Mouse (Mus musculus) mouse embryonic stem cell (cell line): ENCODE measurements around the gene Prkd2.

Experiments
- in situ Hi-C, 2 experiments: fragments of 300-500 bp; cut with MboI; formaldehyde crosslinking; loops; 1 replicate in 1 of 2; 3 replicates in 1 of 2; pipeline ENCODE4 v1.14.3; 2019 to 2020; ENCODE audit warnings: low sequenced_read_pairs in 2 of 2, low pct_unique_long_range_greater_than_20kb in 1 of 2, mixed read lengths in 1 of 2; ENCODE audit not compliant: unreplicated experiment in 1 of 2

Gene Prkd2

DNA sequence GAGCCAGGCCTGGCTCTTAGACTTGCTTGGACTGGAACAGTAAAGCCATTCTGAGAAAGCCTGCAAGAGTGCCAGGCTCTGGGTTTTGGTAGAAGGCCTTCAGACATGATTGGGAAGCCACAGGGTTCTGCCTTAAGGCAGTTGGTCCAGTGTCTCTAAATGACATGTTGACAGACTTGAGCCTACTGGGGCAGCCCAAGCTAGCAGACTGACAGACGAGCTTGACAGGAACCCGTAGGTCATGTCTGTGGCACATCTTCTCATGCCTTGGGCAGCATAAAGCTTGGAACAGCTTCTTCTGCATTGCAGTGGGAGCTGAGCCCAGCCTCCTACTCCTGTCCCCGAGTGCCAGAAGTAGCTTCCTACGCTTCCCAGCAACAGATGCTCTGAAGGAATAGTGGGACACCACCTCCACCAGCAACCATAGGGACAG is 21.0 kb upstream of the Prkd2 start:
- in situ Hi-C loops, result no loop called here

DNA sequence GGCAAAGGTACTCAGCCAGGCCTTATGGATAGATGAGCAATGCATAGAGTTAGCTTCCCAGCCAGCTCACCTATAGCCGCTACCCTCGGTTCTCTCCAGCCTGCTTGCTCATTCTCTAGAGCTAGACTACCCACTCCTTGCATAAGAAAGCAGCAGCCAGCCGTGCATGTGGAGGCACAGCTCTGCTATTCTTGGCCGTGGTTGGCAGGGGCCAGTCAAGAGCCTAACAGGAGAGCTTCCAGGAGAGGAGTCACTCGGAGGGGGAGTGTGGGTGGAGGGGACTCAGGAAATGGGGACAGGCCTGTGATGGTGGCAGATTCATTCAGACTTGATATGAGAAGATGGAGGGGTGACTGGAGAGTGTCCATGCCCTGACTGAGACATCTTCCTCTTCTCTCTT is 19.0 kb upstream of the Prkd2 start:
- in situ Hi-C loops, result no loop called here

DNA sequence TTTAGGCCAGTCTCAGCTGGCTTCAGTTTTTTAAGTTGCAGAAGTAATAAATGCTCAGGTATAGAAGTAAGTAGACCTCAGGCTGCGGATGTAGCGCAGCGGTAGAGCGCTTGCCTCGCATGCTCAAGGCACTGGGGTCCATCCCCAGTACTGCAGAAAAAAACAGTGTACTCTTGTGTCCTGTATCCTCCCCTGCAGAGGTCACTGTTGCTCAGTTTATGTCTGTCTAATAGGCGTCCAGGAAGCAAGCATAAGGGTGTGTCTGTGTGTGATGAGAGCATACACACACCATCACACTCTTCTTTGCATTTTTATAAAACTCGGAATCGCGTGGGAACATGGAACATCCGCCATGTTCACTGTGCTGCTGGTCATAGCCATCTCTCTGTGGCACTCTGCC is 16.9 kb upstream of the Prkd2 start:
- in situ Hi-C loops, result no loop called here

DNA sequence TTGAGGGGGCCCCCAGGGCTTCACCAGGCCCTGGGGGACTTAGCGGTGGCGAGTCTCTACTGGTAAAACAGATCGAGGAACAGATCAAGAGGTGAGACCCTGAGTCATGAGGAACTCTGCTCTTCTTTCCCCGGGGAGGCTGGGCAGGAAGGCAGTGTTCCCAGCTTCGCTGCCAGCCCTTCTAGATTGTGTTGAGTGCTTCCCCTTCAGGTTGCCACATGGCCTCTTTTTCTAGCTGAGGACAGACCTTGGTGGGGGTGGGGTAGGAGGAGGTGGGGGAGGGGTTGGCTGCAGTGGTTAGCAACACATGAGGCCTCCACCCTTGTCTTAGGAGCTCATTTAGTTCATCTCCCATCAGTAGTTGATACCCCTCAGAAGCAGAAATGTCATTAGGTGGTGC is 16.1 kb upstream of the Prkd2 start:
- in situ Hi-C loops, result no loop called here

DNA sequence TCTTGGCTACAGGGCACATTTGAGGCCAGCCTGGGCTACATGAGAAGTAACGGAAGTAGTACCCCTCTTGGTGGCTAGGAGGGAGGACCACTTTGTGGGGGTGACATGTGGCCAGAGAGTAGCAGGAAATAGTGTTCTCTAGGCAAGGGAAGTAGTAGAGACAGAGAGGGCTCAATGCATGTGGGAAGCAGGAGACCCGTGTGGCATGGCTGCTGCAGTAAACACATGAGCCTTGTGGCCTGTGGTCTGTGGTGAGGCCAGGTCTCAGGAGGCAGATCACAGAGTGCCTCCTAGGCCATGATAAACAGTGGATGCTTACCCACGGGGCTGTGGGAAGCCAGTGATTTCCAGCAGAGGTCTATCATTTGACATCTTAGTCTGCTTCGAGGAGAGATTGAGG is 15.4 kb upstream of the Prkd2 start:
- in situ Hi-C loops, result no loop called here

DNA sequence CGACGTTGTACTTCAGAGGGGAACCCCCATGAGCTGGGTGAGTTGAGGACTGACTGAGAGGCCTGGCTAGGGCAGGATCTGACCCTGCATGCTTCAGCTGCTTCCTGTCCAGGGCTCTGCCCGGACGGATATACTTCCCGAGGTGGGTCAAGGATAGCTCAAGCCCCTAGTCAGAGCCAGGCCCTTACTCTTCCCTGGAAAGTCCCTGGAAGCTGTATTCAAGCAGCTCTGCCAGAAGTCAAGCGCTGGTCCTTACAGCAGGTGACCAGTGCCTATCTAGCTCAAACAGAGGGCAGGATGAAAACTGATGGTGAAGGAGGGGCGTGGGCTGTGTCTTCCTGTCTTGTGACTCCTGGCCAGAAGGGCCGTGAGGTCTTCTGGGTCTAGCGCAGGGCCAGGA is 12.3 kb upstream of the Prkd2 start:
- in situ Hi-C loops, result no loop called here

DNA sequence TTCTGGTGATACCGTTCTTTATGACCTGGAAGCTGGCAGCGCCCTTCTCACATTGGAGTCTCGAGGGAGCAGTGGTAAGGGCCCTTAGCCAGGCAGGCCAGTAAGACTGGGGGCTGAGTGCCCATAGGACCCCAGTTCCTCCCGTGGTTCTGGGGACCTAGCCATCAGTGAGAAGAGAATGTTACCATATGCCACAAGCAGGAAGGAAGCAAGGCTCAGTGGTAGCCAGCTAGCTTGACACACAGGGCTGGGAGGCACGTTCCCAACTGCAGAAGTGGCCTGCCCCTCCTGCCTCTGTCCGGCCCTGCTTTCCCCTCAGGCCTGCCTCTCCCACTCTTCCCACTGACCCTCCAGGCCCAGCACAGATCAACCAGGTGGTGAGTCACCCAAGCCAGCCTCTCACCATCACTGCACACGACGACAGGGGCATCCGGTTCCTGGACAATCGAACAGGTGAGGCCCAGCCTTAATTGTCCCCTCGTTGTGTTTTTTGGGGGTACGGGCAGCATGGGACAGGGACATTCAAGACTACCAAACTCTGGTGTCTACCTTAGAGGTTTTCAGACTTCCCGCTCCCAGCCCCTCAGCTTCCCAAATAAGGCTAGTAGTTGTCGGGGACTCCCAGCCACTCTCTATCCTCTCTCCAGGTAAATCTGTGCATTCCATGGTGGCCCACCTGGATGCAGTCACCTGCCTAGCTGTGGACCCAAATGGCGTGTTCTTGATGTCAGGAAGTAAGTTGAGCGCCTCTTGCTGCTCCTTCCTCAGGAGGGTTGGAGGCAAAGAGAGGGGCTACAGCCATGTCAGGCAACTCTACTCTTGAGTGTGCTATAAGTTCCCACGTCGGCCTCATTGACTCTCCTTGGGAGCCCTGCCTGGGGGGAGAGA is 4.5 kb upstream of the Prkd2 start:
- in situ Hi-C loops, result no loop called here

DNA sequence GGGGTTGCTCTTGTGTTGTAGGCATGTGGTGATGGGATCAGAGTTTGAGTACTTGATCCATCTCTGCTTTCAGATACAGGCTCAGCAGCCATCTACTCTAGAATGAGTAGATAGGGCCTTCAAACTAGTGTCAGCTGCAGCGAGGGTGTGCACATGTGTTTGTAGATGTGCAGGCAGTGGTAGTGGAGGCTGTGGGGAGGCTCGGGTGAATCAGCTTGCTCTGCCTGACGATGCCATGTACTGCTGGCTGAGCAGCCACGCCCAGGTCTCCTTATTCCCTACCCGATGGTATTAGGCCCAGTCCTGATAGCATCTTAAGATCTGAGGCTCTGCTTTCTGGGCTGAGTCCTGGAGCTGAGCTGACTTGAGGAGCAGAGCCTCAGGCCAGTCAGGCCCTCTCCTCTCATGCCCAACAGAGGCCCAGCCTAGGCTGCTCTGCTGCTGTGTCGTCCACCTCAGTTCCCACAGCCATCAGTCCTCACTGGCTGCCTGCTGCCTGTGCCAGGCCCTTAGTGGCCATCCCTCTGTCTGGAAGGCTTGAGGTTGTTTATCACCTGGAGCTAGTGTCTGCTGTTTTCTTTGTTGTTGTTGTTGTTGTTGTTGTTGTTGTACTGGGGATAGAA is 3.8 kb upstream of the Prkd2 start:
- in situ Hi-C loops, result no loop called here

DNA sequence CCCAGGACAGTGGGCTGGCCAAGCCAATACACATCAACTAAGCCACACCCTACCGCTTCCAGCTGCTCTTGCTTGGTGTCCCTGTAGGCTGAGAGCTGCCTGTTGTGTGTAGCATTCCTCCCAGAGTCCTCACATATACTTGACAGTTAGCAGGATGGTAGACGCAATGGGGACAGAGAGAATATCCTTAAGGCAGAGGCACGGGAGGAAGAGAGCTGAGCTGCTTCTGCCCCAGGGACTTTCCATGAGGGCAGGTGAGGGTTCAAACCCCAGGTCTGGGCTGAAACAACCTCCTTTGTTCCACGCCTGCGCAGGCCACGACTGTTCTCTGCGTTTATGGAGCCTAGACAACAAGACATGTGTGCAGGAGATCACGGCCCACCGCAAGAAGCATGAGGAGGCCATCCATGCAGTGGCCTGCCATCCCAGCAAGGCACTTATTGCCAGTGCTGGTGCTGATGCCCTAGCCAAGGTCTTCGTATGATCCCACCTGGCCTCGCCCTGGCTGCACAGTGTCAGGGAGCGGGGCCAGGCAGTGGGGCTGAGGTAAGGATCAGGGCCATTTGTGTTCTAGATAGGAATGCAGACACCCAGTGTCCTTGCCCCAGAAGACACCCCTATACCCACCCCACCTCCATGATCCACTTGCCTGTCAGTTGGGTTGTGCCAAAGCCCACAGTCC is 3.1 kb upstream of the Prkd2 start:
- in situ Hi-C loops, result no loop called here

DNA sequence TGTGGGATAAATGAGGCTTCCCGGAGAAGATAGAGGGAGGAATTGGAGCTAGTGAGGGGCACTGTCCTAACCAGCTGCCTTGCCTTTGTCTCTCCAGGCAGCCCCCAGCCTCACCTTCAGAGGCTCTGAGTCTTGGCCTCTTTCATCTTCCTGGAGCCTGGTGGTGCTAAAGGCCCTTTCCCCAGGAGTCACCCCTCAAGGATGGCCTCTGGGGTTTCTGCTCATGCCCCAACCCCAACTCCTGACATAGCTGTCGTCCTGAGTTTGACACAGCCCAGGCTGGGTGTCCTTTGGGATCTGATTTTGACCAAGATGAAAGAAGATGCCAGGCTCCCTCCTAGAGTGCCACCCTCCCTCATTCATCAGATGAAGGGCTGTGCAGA is 2.6 kb upstream of the Prkd2 start:
- in situ Hi-C loops, result no loop called here

DNA sequence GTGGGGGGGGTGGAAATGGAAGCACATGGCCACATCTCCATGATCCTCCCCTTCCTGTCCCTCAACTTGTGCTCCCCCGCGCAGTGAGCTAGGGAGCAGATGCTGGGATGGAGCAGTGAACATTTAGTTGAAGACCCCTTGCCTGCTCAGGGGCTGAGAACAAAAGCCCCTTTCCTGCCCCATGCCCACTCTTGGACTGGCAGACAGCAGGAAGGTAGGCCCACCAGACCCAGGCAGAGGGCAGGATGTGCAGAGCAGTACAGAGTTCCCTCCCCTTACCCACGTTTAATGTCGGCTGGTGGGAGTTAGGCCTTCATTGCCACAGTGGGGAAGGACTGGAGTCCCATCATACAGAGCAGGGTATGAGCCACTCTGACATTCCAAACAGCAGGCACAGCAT is 1.6 kb upstream of the Prkd2 start:
- in situ Hi-C loops, result no loop called here

DNA sequence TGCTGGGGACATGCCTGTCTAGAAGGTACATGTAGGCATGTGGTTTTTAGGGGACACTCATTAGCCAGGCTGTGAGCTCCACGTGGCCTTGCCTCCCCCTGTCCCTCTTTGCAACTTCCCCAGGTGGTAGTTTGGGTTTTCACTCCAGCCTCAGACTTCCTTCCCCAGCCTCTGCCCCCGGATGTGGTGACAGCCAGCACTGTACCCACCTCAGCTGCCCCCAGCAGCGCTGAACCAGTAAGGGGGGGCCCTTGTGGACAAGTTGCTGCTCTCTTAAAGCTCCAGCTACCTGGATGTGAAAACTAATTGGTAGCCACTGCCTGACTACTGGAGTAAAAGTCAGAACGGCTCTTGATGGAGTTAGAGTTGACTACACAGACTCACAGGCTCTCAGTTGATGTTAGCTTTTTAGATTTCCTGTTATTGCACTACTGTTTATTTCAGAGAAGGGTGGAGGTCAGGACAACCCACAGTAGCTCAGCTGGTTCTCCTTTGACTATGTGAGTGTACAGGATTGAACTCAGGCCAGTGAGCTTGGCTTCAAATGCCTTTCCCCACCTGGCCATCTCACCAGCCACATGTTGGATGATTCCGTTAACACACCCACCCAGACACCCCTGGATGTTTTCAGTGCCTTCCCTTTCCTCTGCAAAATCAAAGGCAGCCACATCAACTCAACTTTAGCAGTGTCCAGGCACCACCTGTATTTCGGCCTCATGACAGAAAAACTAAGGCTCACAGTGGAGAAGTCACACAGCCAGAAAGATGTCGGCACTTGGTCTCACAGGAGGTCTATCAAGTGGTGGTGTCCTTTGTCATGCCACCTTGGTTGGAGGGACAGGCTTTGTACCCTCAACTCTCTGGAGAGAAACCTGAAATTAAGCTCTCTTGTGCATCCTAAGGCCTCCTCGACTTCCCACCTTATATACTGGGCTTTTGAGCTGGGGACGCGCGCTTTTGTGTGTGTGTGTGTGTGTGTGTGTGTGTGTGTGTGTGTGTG is 841 bp upstream of the Prkd2 start:
- in situ Hi-C loops, result no loop called here

DNA sequence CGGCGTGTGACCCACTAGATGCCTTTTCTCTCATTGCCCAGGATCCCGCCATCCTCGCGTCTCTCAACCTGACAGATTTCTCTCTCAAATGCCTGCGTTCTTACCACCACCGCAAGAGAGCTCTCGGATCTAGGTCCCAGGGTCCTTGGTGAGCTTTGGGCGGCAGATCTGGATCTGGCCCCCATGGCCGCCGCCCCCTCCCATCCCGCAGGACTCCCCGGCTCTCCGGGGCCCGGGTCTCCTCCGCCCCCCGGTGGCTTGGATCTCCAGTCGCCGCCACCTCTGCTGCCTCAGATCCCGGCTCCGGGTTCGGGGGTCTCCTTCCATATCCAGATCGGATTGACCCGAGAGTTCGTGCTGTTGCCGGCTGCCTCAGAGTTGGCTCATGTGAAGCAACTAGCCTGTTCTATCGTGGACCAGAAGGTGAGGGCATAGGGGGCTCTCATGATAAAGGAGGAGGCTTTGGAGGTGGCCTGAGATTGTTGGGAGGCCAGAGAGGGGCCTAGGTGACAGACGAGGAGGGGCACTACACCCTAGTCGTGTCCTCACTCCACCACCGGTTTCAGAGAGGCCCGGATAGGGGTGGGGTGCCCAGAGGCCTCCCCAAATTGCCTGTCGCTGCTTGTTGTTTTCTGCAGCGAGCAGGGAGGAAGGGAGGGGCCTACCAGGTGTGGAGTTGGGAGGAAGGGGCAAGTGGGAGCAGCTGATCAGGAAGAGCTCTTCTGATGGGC is 904 bp downstream of the Prkd2 start:
- in situ Hi-C loops, result no loop called here

DNA sequence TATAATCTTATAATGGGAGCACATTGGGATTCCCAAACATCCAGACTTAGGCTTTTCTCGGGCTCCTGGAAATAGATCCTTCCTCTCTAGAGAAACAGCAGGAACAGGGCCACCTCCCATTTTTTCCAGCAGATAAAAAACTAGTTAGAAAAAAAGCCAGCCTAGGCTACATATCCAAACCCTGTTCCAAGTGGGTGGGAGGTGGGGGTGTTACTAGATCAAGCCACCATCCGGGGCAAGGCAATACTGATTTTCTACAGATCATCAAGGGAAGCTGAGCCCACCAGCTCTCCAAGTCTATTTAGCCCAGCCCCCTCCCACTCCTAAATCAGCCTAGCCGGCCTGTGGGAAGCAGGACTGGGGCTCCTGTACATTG is 2.0 kb downstream of the Prkd2 start:
- in situ Hi-C loops, result no loop called here

DNA sequence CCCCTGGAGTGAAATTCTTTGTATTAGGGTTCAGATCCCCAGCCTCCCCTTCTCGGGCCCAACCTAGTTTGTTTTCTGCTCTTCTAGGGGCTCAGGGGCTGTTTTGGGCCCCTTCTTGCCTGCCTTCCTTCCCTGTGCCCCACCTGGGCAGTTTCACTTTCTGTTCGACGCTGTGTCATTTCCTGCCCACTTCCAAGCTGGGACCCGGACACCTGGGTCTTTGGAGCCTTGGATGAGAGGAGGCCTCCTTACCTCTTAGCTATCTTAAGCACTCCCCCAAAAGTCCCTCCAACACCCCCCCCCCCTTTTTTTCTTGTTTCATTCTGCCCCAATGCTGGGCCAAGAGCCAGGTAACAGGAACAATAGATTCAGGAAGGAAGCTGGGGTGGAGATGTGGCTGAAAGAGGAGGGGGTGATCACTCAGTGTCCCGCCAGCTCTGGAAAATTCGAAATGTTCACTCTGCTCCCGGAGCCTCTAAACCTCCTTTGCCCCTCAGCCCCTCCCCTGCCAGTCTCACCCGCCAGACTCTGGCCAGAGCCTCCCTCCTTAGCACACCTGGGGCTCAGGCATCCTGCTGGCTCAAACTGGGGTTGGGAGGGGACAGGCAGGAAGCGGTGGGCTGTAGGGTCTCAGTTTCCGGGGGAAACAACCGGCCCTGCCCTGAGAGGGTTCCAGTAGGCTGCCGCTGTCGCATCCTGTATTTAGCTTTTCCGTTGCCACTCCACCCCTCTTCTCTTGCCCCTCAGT is 2.5 kb downstream of the Prkd2 start:
- in situ Hi-C loops, result no loop called here

DNA sequence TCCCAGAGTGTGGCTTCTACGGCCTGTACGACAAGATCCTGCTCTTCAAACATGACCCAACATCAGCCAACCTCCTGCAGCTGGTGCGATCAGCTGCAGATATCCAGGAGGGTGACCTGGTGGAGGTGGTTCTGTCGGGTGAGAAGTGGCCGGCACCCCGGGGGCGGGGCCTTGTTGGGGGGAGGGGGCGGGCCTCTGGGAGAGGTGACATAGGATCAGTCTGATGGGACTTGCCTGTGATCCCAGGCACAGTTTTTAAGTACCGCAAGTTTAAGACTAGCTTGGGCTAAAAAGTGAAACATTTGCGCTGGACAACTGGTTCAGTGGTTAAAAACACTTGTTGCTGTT is 3.1 kb downstream of the Prkd2 start:
- in situ Hi-C loops, result no loop called here

DNA sequence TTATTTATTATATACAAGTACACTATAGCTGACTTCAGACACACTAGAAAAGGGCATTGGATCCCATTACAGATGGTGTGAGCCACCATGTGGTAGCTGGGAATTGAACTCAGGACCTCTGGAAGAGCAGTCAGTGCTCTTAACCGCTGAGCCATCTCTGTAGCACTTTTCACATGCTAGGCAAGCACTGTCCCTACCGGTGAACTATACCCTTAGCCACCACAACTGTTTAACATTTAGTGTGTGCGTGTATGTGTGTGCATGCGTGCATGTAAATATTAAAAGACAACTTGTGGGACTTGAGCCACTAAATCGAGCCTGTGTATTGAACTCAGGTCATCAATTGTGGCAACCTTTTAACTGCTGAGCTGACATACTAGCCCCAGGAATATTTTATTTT is 4.1 kb downstream of the Prkd2 start:
- in situ Hi-C loops, result no loop called here
